Mouse (Mus musculus) spleen, adult 2 months (tissue): ENCODE measurements around the gene Ppp2r5e. TPM values are rescaled to one million over a fixed set of nuclear protein-coding genes. Genes with fewer than 3 reads are reported as not detected.

ENCODE experiments used
- DNase-seq, 2 experiments: peaks; one replicate each; pipeline versions ENCODE4 v3.0.0 to v3.0.0-alpha.2; 2012 to 2021; ENCODE audit warnings: low spot score in 2 of 2, low read depth in 1 of 2
- H3K27ac ChIP-seq: fragments of 200-500 bp; 2 replicates; pipeline ENCODE4 v1.5.1; 2012; ENCODE audit warnings: low read length, inconsistent platforms; ENCODE audit not compliant: insufficient read depth
- H3K27me3 ChIP-seq: fragments of 200-500 bp; 2 replicates; pipeline ENCODE4 v1.6.1; 2012; ENCODE audit warnings: mild to moderate bottlenecking, moderate library complexity, low read length, inconsistent platforms; ENCODE audit not compliant: control insufficient read depth, insufficient read depth
- H3K36me3 ChIP-seq: fragments of 200-500 bp; 2 replicates; pipeline ENCODE4 v1.6.1; 2012; ENCODE audit warnings: mild to moderate bottlenecking, low read length, inconsistent platforms; ENCODE audit not compliant: control insufficient read depth, insufficient read depth
- H3K4me1 ChIP-seq: fragments of 200-500 bp; 2 replicates; pipeline ENCODE4 v1.6.1; 2011; ENCODE audit warnings: inconsistent platforms; ENCODE audit not compliant: control insufficient read depth, insufficient read depth, insufficient read length
- H3K4me3 ChIP-seq: fragments of 200-500 bp; 2 replicates; pipeline ENCODE4 v1.5.1; 2011; ENCODE audit warnings: mild to moderate bottlenecking, inconsistent platforms; ENCODE audit not compliant: insufficient read depth, insufficient read length; ENCODE audit errors: extremely low read depth
- CTCF ChIP-seq: fragments of 200-500 bp; IDR thresholded peaks from 2 replicates; pipeline ENCODE4 v1.5.1; 2011; ENCODE audit warnings: mild to moderate bottlenecking, inconsistent platforms; ENCODE audit not compliant: insufficient read depth, insufficient read length, insufficient replicate concordance; ENCODE audit errors: extremely low read depth
- POLR2A ChIP-seq: fragments of 200-500 bp; IDR thresholded peaks from 2 replicates; pipeline ENCODE4 v1.6.1; 2011; ENCODE audit warnings: low read depth, low read length, inconsistent platforms
- WGBS: fragments of 180-500 bp; shearing (Covaris S2); methylation state at CpG from one replicate; pipeline ENCODE4 v1.1.7; 2018; 5-methylcytosine and 5-hydroxymethylcytosine counted together
- polyA plus RNA-seq: library from polyadenylated mRNA; depleted of rRNA; stranded (reverse); fragments of >200 nt; gene quantifications from 2 replicates; pipeline ENCODE4 v1.2.3, GENCODE M21; 2012; rRNA removed

Gene Ppp2r5e
- polyA plus RNA-seq, 1 experiment = 10.5 TPM

- WGBS = 85% methylated on average over 7 of the region's 7 CpGs
- Histone ChIP-seq H3K36me3 (no peaks in the 10 kb centered on the region), H3K27me3 (no peaks in the 10 kb centered on the region), H3K4me1 (no peaks in the 10 kb centered on the region), H3K27ac (no peak overlapping the region), H3K4me3 (no peak overlapping the region)
- no peak for DNase-seq
- no peak for TF ChIP-seq CTCF
- TF ChIP-seq POLR2A = no peak
Measured at GRCm38 (mm10) chr12:75425882-75426281, 170.2 kb downstream of the Ppp2r5e start.

- Histone ChIP-seq H3K27me3 (no peaks in the 10 kb centered on the region), H3K4me1 (no peaks in the 10 kb centered on the region), H3K27ac (no peak overlapping the region), H3K36me3 (no peaks in the 10 kb centered on the region), H3K4me3 (no peak overlapping the region)
- TF ChIP-seq POLR2A (no peak), CTCF (no peak)
- no peak for DNase-seq
- 91% methylated on average over 4 of the region's 4 CpGs for WGBS
Measured at GRCm38 (mm10) chr12:75424817-75425216, 171.2 kb downstream of the Ppp2r5e start.

GRCm38 (mm10) chr12:75424359-75424758, 171.7 kb downstream of the Ppp2r5e start:
- DNase-seq = no peak
- TF ChIP-seq CTCF (no peak), POLR2A (no peak)
- WGBS = 83% methylated on average over 7 of the region's 7 CpGs
- Histone ChIP-seq H3K27ac (no peak overlapping the region), H3K4me1 (no peaks in the 10 kb centered on the region), H3K36me3 (no peaks in the 10 kb centered on the region), H3K4me3 (no peak overlapping the region), H3K27me3 (no peaks in the 10 kb centered on the region)

- H3K4me1 ChIP-seq = no peaks in the 10 kb centered on the region; the same call in 1 of the 2 replicates
- DNase-seq = no peak
- TF ChIP-seq POLR2A = no peak
- TF ChIP-seq CTCF = no peak
- H3K27me3 ChIP-seq = no peaks in the 10 kb centered on the region
- WGBS = 94% methylated on average over 4 of the region's 4 CpGs
- no peaks in the 10 kb centered on the region for H3K36me3 ChIP-seq
- H3K4me3 ChIP-seq = no peak within 1 kb of the TSS
- no peak within 1 kb of the TSS for H3K27ac ChIP-seq
Measured at GRCm38 (mm10) chr12:75416681-75417080, 179.4 kb downstream of the Ppp2r5e start, which contains the start of gene Gphb5. Gene Gphb5, minus strand, starts transcription at chr12:75416781.

GRCm38 (mm10) chr12:75414991-75415390, 181.1 kb downstream of the Ppp2r5e start:
- Histone ChIP-seq H3K4me1 (no peaks in the 10 kb centered on the region; the same call in 1 of the 2 replicates), H3K36me3 (no peaks in the 10 kb centered on the region), H3K4me3 (no peak overlapping the region), H3K27me3 (no peaks in the 10 kb centered on the region), H3K27ac (no peak overlapping the region)
- 36% methylated on average over 6 of the region's 6 CpGs for WGBS
- no peak for TF ChIP-seq POLR2A
- TF ChIP-seq CTCF = no peak
- DNase-seq = no peak

- H3K4me3 ChIP-seq = peak overlapping the region; percentile 6; the same call in 1 of the 2 replicates
- no peaks in the 10 kb centered on the region; the same call in 1 of the 2 replicates for H3K4me1 ChIP-seq
- 54% methylated on average over 9 of the region's 9 CpGs for WGBS
- H3K27ac ChIP-seq = no peak overlapping the region
- DNase-seq = no peak
- H3K36me3 ChIP-seq = no peaks in the 10 kb centered on the region
- no peaks in the 10 kb centered on the region for H3K27me3 ChIP-seq
- TF ChIP-seq POLR2A (no peak), CTCF (no peak)
Measured at GRCm38 (mm10) chr12:75412964-75413363, 183.1 kb downstream of the Ppp2r5e start.

Other genes with a start within 250 kb of the Ppp2r5e start
- gene Gphb5, start 179.5 kb downstream of the Ppp2r5e start, polyA plus RNA-seq = not detected in 2 replicates
- 3.0 and 4.0 TPM in 2 replicates for gene Wdr89, start 73.3 kb upstream of the Ppp2r5e start, polyA plus RNA-seq
- gene Sgpp1, start 139.5 kb upstream of the Ppp2r5e start, polyA plus RNA-seq = 26.0 and 34.9 TPM in 2 replicates
- gene Syne2, start 221.9 kb upstream of the Ppp2r5e start, polyA plus RNA-seq = 14.3 and 14.7 TPM in 2 replicates